Mouse (Mus musculus): ENCODE data around the gene Gm20683. TPM values are rescaled to one million over a fixed set of nuclear protein-coding genes. Genes with fewer than 3 reads are reported as not detected.

The Gm20683 gene
- total RNA-seq (2021) = 12.8 and 26.6 TPM in 2 replicates
- long read RNA-seq, partial matches to known transcripts = 0 of 3 reads
- long read RNA-seq, other reads (novel, unspliced or antisense) = 3 of 3 reads

DNA sequence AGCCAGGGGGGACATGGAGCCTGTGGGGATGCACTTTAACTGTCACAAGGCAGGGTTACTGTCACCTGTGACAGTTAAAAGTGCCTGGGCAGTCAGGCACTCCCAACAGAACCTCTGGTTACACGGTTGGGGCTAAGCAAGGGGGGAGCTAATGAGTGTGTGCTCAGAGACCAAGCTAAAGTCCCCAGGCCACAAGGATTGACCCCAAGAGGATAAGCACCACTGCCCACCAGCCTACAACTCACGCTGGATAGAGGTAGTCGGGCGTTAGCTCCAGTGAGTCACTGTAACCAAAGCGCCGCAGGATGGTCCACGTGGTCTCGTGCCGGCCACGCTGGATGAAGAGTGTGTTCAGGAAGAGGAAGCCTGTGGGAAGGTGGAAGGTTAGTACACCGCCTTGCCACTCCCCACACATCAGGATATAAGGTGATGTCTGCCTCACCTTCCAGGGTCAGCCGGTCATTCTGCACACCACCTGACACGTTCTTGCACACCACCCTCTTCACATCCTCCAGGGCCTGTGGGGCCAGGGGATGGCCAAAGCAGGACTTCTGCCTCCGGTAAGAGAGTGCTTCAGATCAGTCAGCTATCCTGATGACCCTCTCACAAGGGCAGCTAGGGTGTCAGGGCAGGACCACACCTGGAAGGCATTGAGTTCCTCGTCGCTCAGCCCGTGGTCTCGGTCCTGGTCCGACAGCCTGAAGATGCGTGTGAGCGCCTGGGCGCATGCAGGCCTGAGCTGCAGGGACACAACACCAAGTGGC lies at the start of gene Gm20683:
Gm20683 (minus strand) TSS at position 647 of the 764 bp plus-strand sequence.
- DNase-seq = no peak

- no peak for DNase-seq
These were observed 47.3 kb upstream of the Gm20683 start for GRCm38 (mm10) chr17:25888837-25889236.

DNA sequence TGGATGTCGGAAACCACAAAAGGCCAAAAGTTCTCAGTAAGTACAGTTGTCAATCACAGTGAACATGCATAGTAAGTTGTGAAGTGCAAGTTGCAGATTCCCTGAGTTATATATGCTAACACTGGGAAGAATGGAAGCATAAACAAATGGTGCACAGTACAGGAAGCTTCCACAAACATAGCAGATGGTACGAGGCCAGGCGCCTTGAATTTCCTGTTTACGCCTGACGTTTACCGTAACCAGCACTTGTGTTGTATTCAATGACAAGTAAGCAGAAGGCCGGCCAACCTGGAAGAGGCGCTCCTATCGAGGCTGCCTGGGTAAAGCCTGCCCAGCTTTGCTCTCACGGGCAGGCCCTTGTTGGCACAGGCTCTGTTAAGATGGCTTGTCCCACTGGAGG lies 45.9 kb upstream of the Gm20683 start:
- DNase-seq = no peak

GRCm38 (mm10) chr17:25886806-25887205 lies 45.2 kb upstream of the Gm20683 start:
- DNase-seq = no peak

GRCm38 (mm10) chr17:25885636-25886035 lies 44.1 kb upstream of the Gm20683 start:
- no peak for DNase-seq

DNA sequence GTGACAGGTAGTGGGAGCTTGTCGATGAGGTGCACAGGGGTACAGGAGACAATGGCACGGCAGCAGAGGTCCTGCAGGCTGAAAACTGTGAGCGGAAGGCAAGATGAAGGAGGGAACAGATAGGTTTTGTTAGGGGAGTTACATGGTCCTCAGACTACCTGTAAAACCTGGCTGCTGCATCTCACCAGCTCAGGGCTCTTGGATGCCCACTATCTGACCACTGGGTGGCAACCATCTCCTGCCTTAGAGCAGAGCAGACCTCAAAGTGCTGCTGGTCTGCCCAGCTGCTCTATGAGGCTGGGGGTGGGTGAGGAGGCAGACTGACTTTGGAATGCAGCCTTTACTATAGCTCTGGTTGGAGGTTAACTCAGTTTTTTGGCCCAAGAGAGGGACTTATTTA lies 42.3 kb upstream of the Gm20683 start:
- DNase-seq = no peak

DNA sequence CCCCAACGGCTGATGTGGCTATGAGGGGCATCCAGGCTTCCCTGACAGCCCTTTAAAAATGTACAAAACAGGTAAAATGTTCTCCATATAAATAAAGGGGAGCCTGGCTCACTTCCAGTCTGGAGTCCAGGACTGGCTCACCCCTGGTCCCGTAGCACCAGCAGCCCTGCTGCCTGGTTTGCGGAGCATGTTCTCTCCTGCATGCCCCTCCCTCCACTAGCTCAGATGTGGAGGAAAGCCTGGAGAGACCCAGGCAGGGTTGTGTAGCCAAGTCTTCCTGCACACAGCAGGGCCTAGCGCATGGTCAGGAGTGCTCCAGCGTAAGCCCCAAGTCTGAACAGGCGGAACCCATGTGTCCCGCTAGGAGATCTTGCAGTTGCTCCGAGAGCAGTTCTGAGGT lies 41.7 kb upstream of the Gm20683 start:
- DNase-seq = no peak

GRCm38 (mm10) chr17:25882306-25882705 lies 40.7 kb upstream of the Gm20683 start:
- DNase-seq = no peak

DNA sequence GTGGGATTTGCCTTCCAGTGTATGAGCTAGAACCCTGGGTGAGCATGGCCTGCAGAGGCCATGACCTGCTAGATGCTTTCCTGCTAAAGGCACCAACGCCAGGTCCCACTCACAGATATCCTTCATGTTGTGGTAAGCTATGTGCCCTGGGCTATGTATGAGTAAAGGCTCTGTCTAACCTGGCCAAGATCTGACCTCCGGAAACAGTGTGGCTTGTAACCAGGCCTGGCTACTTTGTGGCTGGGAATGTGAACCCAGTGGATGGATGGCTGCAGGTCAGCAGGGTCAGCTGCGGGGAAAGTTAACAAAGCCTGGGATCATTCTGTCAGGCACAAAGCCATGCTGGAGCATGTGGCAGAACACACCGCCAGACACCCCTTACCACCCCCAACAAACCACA lies 40.1 kb upstream of the Gm20683 start:
- DNase-seq = no peak

DNA sequence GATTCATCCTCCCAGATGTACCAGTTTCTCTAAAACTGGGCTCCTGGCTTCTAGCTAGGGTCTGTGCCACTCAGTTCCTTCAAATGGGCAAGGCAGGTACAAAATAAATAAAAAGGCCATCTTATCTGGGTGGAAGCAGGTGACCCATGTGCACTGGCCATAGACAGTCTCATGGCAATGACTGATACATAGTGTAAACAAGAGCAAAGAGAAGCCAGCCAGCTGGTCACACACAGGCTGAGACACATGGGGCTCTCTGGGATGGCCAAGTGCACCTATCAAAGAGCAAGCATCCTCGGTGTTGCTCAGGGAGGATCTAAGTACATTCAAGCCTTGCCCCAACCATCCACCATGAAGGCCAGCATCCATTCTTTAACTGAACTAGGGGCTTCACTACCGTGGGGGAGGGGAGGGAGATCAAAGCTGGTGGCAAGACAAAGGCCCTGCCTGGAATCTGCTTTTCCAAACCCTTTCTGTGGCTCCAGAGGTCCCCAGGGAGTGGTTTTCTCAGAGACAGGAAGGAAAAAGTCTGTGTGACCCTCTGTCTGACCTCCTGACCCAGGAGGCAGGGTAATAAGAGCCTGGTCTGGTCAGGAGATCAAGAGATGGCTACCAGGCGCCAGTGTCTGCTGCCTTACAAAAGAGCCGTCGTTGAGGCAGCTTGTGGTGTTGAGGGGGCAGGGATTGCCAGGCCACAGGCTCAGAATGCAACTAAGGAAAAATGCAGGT lies 39.5 kb upstream of the Gm20683 start:
- DNase-seq = no peak

- no peak for DNase-seq
These were observed 38.8 kb upstream of the Gm20683 start, which contains the start of gene Wfikkn1 for GRCm38 (mm10) chr17:25880196-25880910. Gene Wfikkn1 (minus strand): TSS chr17:25880858.

DNA sequence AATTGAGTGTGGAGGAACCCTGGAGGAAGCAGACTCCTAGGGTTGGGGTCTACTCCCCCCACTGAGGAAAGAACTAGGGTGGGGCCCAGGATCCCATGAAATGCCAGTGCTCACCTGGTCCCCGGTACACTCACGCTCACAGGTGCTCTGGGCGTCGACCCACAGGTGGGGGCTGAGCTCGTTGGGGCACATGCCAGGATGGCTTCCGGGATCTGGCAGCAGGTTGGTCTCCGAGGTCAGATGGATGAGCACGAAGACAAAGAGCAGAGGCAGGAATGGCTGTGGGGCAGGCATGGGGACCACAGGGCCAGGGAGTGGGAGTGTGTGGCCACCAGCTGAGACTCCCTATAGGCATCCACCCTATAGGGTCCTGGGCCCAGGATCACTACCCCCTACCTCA lies 38.2 kb upstream of the Gm20683 start:
- no peak for DNase-seq

GRCm38 (mm10) chr17:25879261-25879660 lies 37.7 kb upstream of the Gm20683 start:
- DNase-seq = peak; percentile 61

- no peak for DNase-seq
These were observed 37.1 kb upstream of the Gm20683 start for GRCm38 (mm10) chr17:25878611-25879180.

- DNase-seq = no peak
These were observed 36.4 kb upstream of the Gm20683 start for GRCm38 (mm10) chr17:25877741-25878610.

GRCm38 (mm10) chr17:25877025-25877424 lies 35.5 kb upstream of the Gm20683 start:
- no peak for DNase-seq

GRCm38 (mm10) chr17:25876347-25876915 lies 34.9 kb upstream of the Gm20683 start:
- no peak for DNase-seq

DNA sequence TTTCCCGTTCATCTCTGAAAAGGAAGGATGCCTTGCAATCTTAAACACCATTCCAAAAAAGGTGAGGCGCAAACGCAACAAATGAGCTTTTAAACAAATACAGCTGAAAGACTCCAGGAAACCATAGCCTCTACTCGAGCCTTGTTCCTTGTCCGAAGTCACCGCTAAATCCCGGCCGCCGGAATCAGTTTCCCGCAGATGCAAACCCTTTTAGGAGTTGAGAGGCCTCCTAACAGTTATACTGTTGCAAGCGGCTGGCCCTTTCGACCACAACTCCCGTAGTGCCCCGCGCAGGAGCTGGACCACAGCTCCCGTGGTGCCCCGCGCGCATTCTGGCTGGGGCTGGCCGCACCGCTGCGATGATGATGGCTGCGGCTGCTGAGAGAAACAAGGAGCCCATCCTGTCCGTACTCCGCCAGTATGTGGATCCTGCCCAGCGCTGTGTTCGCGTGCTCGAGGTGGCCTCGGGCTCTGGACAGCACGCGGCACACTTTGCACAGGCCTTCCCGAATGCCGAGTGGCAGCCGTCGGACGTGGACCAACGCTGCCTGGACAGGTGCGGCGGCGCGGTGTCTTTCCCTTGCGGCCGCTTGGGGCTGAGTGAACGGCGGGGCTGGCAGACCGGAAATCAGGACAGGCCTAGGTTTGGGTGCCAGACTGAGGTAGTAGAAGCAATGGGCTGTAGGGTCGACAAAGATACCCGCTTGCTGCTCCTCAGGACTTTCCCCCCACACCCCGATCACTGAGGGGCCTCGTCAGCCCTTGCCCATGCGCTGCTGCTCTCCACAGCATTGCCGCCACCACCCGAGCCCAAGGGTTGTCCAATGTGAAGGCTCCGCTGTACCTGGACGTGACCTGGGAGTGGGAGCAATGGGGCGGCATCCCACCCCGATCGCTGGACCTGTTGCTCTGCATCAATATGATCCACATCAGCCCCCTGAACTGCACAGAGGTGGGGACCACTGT lies 33.9 kb upstream of the Gm20683 start:
- peak; percentile 92 for DNase-seq

DNA sequence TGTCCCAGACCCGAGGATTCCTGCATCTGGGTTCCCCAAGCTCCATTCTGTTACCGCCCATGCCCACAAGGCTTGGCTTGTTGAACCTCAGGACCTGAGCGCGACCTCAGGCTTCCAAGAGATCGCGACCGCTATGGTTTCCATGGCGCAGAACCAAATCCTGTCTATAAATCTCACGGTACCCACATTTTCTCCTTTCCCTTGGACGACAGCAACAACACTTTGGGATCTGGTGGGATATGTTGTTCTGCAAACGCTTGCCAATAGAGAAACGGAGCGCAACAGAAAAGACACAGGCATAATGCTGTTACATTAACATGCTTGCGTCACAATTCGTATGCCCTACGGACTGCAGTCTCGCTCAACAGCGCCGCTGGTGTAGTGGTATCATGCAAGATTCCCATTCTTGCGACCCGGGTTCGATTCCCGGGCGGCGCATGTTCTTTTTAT lies 33.2 kb upstream of the Gm20683 start, which contains the start of gene Mettl26:
Mettl26 (plus strand) TSS at position 354 of the 450 bp plus-strand sequence.
- peak; percentile 89 for DNase-seq

Measured in adrenal gland, postnatal 25 days (tissue).